Mouse (Mus musculus): ENCODE results near the gene Top2b.

Gene Top2b

GRCm38 (mm10) chr14:16364878-16365337, at the start of gene Top2b:
Gene Top2b (plus strand): TSS chr14:16365179.
- DNase-seq (ENCODE audit: low spot score in 2 of 2): peak; percentile 98

GRCm38 (mm10) chr14:16316715-16317114, 48.3 kb upstream of the Top2b start:
- no peak for DNase-seq (ENCODE audit: low spot score in 2 of 2)

- DNase-seq (ENCODE audit: low spot score in 2 of 2): no peak
Measured at GRCm38 (mm10) chr14:16319818-16320217, 45.2 kb upstream of the Top2b start.

GRCm38 (mm10) chr14:16324394-16324793, 40.6 kb upstream of the Top2b start:
- no peak for DNase-seq (ENCODE audit: low spot score in 2 of 2)

GRCm38 (mm10) chr14:16325208-16325607, 39.8 kb upstream of the Top2b start:
- DNase-seq (ENCODE audit: low spot score in 2 of 2): no peak

- no peak for DNase-seq (ENCODE audit: low spot score in 2 of 2)
Measured at GRCm38 (mm10) chr14:16328531-16328930, 36.4 kb upstream of the Top2b start.

- DNase-seq (ENCODE audit: low spot score in 2 of 2): no peak
Measured at GRCm38 (mm10) chr14:16328959-16329480, 36.0 kb upstream of the Top2b start.

GRCm38 (mm10) chr14:16329756-16330155, 35.2 kb upstream of the Top2b start:
- no peak for DNase-seq (ENCODE audit: low spot score in 2 of 2)

- no peak for DNase-seq (ENCODE audit: low spot score in 2 of 2)
Measured at GRCm38 (mm10) chr14:16334260-16334659, 30.7 kb upstream of the Top2b start.

GRCm38 (mm10) chr14:16335835-16336417, 29.1 kb upstream of the Top2b start:
- DNase-seq (ENCODE audit: low spot score in 2 of 2): no peak

- DNase-seq (ENCODE audit: low spot score in 2 of 2): no peak
Measured at GRCm38 (mm10) chr14:16347505-16347904, 17.5 kb upstream of the Top2b start.

- DNase-seq (ENCODE audit: low spot score in 2 of 2): no peak
Measured at GRCm38 (mm10) chr14:16359704-16360103, 5.3 kb upstream of the Top2b start.

- peak; percentile 52 to 68 for DNase-seq (ENCODE audit: low spot score in 2 of 2)
Measured at GRCm38 (mm10) chr14:16364161-16364831, 683 bp upstream of the Top2b start.

GRCm38 (mm10) chr14:16365362-16366173, 589 bp downstream of the Top2b start:
- peak; percentile 57 to 72 for DNase-seq (ENCODE audit: low spot score in 2 of 2)

GRCm38 (mm10) chr14:16366174-16366889, 1.4 kb downstream of the Top2b start:
- DNase-seq (ENCODE audit: low spot score in 2 of 2): no peak

- DNase-seq (ENCODE audit: low spot score in 2 of 2): no peak
Measured at GRCm38 (mm10) chr14:16366986-16367385, 2.0 kb downstream of the Top2b start.

GRCm38 (mm10) chr14:16372761-16373160, 7.8 kb downstream of the Top2b start:
- DNase-seq (ENCODE audit: low spot score in 2 of 2): no peak

- no peak for DNase-seq (ENCODE audit: low spot score in 2 of 2)
Measured at GRCm38 (mm10) chr14:16373190-16373589, 8.2 kb downstream of the Top2b start.

- peak; percentile 41 to 52 for DNase-seq (ENCODE audit: low spot score in 2 of 2)
Measured at GRCm38 (mm10) chr14:16379917-16380570, 15.1 kb downstream of the Top2b start.

- no peak for DNase-seq (ENCODE audit: low spot score in 2 of 2)
Measured at GRCm38 (mm10) chr14:16384783-16385182, 19.8 kb downstream of the Top2b start.

GRCm38 (mm10) chr14:16405187-16405586, 40.2 kb downstream of the Top2b start:
- DNase-seq (ENCODE audit: low spot score in 2 of 2): no peak
